In genomic region chr6:61614920-61615319, GRCm38 (mm10) we compare ENCODE assay signal across 18 mouse cellular contexts.
DNase-seq lines count a peak whose midpoint lies in the region; ATAC-seq lines count a peak whose summit lies in the region.
"Had no signal": no experiment of that assay in that cellular context is flagged by ENCODE, and none has a peak within 500 bp of the region (broad histone marks: within the 10 kb centered on the region; RNA-seq: fewer than 3 reads in every experiment).

No protein-coding gene starts in this region.

- H3K9ac ChIP-seq in neural tube, embryonic 12.5 days, result no peak overlapping the region
- H3K9ac ChIP-seq in neural tube, embryonic 14.5 days (replicated peaks; ENCODE audit: low read depth, low read length), result no peak overlapping the region
- H3K9ac ChIP-seq in forebrain, embryonic 15.5 days (replicated peaks), result no peak overlapping the region
- H3K9ac ChIP-seq: forebrain, embryonic 13.5 days; heart, embryonic 12.5 days; hindbrain, embryonic 13.5 days had no signal

- H3K27ac ChIP-seq in neural tube, embryonic 12.5 days, result no peak overlapping the region
- H3K27ac ChIP-seq in neural tube, embryonic 14.5 days (ENCODE audit: low read depth, low read length), result no peak overlapping the region; the same call in 1 of the 2 replicates
- no peak overlapping the region for H3K27ac ChIP-seq in heart, embryonic 10.5 days
- no peak overlapping the region for H3K27ac ChIP-seq in forebrain, embryonic 15.5 days (replicated peaks)
- H3K27ac ChIP-seq: embryonic facial prominence, embryonic 10.5 days; forebrain, embryonic 13.5 days; heart, adult 2 months; hindbrain, embryonic 13.5 days had no signal

- DNase-seq in frontal cortex, postnatal 14 days (ENCODE audit: low spot score in 2 of 2), result no peak
- DNase-seq in neural tube, embryonic 10.5 days (ENCODE audit: extremely low spot score, low spot score), result no peak
- no peak for DNase-seq in heart, embryonic 10.5 days (ENCODE audit: low spot score)
- DNase-seq: adrenal gland, postnatal 10 days; cerebellum, adult 11-12 months; cerebellum, adult 9-10 months; cerebellum, postnatal 25 days; gastrocnemius, postnatal 14 days; heart, adult 2 months; heart, postnatal 36 days had no signal

- H3K4me3 ChIP-seq in neural tube, embryonic 12.5 days, result no peak overlapping the region
- H3K4me3 ChIP-seq in neural tube, embryonic 14.5 days (ENCODE audit: low read depth, low read length), result no peak overlapping the region
- no peak overlapping the region for H3K4me3 ChIP-seq in heart, embryonic 10.5 days
- H3K4me3 ChIP-seq in forebrain, embryonic 15.5 days, result no peak overlapping the region
- H3K4me3 ChIP-seq: embryonic facial prominence, embryonic 10.5 days; forebrain, embryonic 13.5 days; heart, adult 2 months; heart, embryonic 12.5 days; hindbrain, embryonic 13.5 days had no signal

- no peaks in the 10 kb centered on the region for H3K36me3 ChIP-seq in neural tube, embryonic 12.5 days
- no peaks in the 10 kb centered on the region for H3K36me3 ChIP-seq in neural tube, embryonic 14.5 days (ENCODE audit: control insufficient read depth, insufficient read depth, low read length)
- H3K36me3 ChIP-seq in heart, embryonic 10.5 days, result no peaks in the 10 kb centered on the region
- no peaks in the 10 kb centered on the region for H3K36me3 ChIP-seq in forebrain, embryonic 15.5 days
- H3K36me3 ChIP-seq: embryonic facial prominence, embryonic 10.5 days; heart, embryonic 12.5 days; hindbrain, embryonic 13.5 days had no signal

- no peaks in the 10 kb centered on the region for H3K4me1 ChIP-seq in neural tube, embryonic 12.5 days
- 0 out of 2 replicates have a peak, but pooled peaks cover 2% of the 10 kb centered on the region for H3K4me1 ChIP-seq in neural tube, embryonic 14.5 days (ENCODE audit: control insufficient read depth, insufficient read depth, low read length)
- H3K4me1 ChIP-seq in heart, embryonic 10.5 days, result no peaks in the 10 kb centered on the region
- H3K4me1 ChIP-seq in forebrain, embryonic 15.5 days, result no peaks in the 10 kb centered on the region
- H3K4me1 ChIP-seq: embryonic facial prominence, embryonic 10.5 days; forebrain, embryonic 13.5 days; heart, embryonic 12.5 days; hindbrain, embryonic 13.5 days had no signal

- no peak overlapping the region for H3K4me2 ChIP-seq in neural tube, embryonic 12.5 days (replicated peaks)
- H3K4me2 ChIP-seq in neural tube, embryonic 14.5 days (ENCODE audit: low read depth, low read length), result no peak overlapping the region
- no peak overlapping the region for H3K4me2 ChIP-seq in forebrain, embryonic 15.5 days (replicated peaks)
- H3K4me2 ChIP-seq: forebrain, embryonic 13.5 days; heart, embryonic 12.5 days; hindbrain, embryonic 13.5 days had no signal

- WGBS in neural tube, embryonic 12.5 days, result 56% methylated on average over 4 of the region's 4 CpGs
- WGBS in neural tube, embryonic 14.5 days, result 38% methylated on average over 4 of the region's 4 CpGs
- WGBS in heart, embryonic 10.5 days, result 90% methylated on average over 4 of the region's 4 CpGs
- WGBS in forebrain, embryonic 15.5 days, result 54% methylated on average over 4 of the region's 4 CpGs

- H3K9me3 ChIP-seq in neural tube, embryonic 12.5 days, result no peaks in the 10 kb centered on the region
- H3K9me3 ChIP-seq in neural tube, embryonic 14.5 days (ENCODE audit: control insufficient read depth, low read length), result no peaks in the 10 kb centered on the region
- no peaks in the 10 kb centered on the region for H3K9me3 ChIP-seq in heart, embryonic 10.5 days
- H3K9me3 ChIP-seq in forebrain, embryonic 15.5 days, result no peaks in the 10 kb centered on the region
- H3K9me3 ChIP-seq: embryonic facial prominence, embryonic 10.5 days; forebrain, embryonic 13.5 days; heart, embryonic 12.5 days; hindbrain, embryonic 13.5 days had no signal

- ATAC-seq in frontal cortex, adult (ENCODE audit: low TSS enrichment), result peak; percentile 48; the same call in 1 of the 2 replicates
- ATAC-seq in neural tube, embryonic 12.5 days (ENCODE audit: low FRiP score, low read depth), result 0 out of 2 replicates have a peak, but pooled peaks have one; percentile 41
- peak; percentile 78 for ATAC-seq in neural tube, embryonic 14.5 days (ENCODE audit: low read depth)
- no peak for ATAC-seq in forebrain, embryonic 15.5 days (replicated peaks)
- ATAC-seq: forebrain, embryonic 13.5 days had no signal

- no peaks in the 10 kb centered on the region for H3K27me3 ChIP-seq in neural tube, embryonic 12.5 days (replicated peaks)
- H3K27me3 ChIP-seq in neural tube, embryonic 14.5 days (ENCODE audit: control insufficient read depth, insufficient read depth, low read length), result no peaks in the 10 kb centered on the region
- no peaks in the 10 kb centered on the region for H3K27me3 ChIP-seq in heart, embryonic 10.5 days (ENCODE audit: insufficient read depth, poor library complexity, severe bottlenecking)
- no peaks in the 10 kb centered on the region for H3K27me3 ChIP-seq in forebrain, embryonic 15.5 days
- H3K27me3 ChIP-seq: forebrain, embryonic 13.5 days; heart, embryonic 12.5 days; hindbrain, embryonic 13.5 days had no signal
